Mouse (Mus musculus) frontal cortex, adult (tissue): ENCODE results near the gene Rab3il1.

Experiments
- ATAC-seq: cut with Nextera tagmentation; 2 replicates; pipeline ENCODE4 v1.9.2; 2017; ENCODE audit warnings: mild to moderate bottlenecking, moderate library complexity, mixed read lengths; ENCODE audit not compliant: low TSS enrichment

Rab3il1 gene

DNA sequence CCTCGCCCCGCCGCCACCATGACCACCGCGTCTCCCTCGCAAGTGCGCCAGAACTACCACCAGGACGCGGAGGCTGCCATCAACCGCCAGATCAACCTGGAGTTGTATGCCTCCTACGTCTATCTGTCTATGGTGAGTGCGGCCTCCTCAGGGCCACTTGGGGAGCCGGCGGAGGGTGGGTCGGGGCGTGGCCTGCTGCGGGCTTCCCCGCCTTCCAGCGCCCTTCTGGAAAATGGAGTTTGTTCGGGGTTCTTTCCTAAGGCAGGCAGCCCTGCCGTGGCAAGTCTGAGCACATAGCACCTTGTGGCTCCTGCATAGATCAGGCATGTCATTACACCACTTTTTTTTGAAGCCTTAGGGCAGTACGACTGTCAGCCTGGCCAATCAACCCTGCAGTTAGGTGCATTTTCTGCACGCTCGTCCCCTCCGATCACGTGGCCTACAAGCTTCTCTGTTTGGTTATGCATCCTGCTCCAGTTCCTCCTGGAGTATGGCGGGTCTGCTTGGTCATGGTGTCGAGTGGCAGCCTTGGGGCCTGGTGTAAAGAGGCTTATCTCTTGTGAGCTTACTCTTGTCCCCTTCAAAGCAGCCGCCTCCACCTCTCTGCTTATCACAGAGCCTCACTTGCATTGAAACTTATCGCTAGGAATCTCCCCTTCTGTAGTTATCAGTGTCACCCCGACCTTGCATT is 18.5 kb upstream of the Rab3il1 start:
- ATAC-seq = peak; percentile 48

DNA sequence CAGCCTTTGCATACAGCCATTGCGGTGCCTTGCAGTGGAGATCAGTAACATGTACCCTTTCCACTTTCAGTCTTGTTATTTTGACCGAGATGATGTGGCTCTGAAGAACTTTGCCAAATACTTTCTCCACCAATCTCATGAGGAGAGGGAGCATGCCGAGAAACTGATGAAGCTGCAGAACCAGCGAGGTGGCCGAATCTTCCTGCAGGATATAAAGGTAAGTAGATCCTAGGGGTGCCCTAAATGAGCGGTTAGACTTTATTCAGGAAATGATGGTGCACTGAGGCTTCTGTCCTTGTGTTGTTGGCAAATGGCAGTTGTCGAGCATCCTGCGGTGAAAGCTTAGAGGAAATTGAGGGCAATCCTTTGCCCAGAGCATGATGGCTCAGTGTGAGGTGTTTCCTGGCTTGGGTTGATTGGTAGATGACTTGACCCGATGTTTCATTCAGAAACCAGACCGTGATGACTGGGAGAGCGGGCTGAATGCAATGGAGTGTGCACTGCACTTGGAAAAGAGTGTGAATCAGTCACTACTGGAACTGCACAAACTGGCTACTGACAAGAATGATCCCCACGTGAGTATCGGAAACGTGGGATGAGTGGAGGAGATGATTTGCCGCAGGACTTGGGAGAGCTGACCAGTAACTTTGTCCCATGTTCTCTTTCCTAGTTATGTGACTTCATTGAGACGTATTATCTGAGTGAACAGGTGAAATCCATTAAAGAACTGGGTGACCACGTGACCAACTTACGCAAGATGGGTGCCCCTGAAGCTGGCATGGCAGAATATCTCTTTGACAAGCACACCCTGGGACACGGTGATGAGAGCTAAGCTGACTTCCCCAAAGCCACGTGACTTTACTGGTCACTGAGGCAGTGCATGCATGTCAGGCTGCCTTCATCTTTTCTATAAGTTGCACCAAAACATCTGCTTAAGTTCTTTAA is 17.1 kb upstream of the Rab3il1 start:
- ATAC-seq = no peak

DNA sequence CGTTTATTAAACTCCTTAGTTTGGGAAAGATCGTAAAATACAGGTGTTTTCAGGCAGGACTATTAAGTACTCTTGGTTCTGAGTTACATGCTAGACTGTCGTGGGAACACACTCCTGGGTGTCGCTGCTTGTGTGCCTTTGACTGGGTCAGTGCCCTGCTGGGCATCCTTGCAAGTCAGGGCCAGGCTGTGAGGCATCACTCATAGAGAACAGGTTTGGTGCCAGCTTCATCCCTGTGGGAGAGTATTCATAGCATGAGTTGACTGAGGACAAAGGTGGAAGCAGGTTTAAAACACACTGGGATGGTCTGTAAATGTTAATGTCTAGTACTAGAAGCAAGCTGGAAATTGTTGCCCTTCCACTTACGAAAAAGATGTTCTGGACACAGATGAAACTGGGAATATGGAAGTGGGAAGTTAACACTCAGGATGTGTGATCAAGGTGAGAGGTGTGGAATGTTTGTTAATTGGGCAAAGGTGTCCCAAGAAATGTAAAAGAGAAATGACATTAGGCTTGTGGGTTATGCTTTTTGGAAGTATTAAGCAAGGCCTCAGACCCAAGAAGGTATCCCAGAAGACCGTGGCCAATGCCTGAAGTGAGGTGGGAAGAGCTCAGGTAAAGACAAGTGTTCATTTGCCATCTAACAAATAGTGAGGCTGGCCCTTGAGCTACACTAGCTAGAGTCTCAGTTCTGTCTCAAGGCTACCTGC is 16.1 kb upstream of the Rab3il1 start:
- no peak for ATAC-seq

DNA sequence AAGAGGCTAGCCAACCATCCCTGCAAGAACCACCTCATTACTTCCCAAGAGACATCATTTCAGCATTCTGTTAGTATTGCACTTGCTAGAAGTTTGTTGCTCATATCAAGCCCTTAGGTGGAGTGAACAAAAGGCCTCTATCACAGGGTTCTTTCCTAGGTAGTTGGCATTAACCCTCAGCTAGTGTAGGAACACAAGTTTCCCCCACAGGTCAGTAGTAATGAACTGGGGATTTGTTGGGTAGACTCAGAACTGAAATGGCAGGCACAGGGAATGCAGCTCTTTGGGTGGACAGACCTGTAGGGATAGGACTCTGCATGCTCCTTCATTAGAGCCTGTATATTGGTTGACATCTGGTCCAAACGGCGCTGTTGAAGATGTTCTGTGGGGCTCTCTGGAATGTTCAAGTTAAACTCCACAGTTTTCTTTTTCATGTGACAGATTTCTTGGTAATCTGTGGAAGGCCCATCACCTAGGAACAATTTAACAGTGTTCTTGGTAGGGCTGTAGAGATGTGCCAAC is 15.5 kb upstream of the Rab3il1 start:
- no peak for ATAC-seq

DNA sequence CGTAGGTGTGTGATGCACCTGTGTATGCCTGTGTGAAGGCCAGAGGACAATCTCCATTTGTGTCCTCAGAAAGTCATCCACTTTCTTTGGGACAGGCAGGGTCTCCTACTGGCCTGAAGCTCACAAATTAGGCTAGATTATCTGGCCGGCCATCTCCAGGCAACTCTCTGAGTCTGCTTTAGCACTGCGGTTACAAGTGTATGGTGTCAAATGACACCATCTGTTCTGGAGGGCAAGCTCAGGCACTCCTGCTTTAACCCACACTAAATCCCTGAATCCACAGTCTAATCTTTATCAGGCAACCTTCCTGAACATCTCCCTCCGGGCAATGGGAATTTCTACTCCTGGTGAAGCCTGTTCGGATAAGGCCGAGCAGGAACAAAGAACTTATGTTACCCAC is 14.3 kb upstream of the Rab3il1 start:
- no peak for ATAC-seq

DNA sequence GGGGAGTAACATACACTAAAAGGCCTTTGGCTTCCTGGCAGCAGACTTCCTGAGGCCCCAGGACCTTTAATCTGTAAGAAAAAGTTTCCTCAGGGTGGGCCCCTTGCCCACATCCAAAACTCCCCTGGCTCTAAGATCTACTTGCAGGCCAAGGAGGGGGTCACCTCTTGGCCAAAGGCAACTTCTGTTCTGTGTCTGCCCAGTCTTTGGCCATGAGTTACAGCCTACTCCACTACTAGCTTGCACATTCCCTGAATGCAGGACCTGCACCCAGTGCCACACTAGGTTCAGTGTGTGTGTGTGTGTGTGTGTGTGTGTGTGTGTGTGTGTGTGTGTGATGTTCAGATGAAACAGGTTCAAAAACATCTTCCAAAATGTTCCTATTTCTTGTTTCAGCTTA is 13.9 kb upstream of the Rab3il1 start:
- ATAC-seq = no peak

DNA sequence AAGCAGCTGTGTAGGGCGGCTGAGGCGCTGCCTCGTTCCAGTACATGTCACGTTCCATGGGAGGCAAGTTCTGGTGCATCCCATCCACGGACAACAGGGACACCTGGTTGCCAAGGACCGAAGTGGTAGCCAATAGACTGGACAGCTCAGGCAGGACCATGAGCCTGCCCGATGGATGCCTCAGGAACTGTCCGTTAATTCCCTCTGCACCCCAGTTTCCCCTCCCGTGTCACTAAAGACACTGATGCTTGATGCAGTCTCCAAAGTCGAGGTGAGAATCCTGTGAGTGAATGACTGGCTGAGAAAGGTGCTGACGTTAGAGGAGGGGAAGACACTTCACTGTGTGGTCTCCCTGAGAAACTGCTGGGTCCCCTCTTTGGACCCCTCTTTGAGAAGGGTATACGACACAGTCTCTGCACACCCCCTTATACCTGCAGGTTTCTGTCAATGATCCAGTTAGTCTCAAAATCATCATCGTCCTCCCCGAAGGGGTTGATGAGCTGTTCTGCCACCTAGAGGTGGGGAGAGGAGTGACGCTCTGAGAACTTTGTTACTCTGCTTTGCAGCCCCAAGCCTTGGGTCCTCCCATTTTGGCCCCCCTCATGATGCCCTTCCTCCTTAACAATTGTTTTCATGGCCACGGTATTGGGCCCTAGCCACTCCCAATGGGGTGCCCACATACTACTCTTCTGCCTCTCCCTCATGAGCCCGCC is 12.1 kb upstream of the Rab3il1 start:
- ATAC-seq = peak; percentile 42; the same call in 1 of the 2 replicates

DNA sequence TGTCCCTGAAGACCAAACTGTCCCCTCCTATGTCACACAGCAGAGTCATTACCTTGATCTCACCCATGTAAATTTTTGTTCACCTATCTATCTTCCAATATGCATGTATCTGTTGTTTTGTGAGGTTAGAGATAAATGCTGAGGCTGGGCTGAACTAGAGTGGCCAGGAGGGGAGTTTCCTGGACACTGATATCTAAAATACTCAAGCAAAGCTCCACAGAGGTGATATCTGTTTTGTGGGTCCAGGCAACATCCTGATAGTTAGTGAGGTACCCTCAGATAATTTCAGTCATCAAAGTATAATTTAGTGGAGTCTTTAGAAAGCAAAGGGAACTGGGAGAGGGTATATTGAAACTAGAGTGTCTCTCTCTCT is 11.6 kb upstream of the Rab3il1 start:
- ATAC-seq = no peak

DNA sequence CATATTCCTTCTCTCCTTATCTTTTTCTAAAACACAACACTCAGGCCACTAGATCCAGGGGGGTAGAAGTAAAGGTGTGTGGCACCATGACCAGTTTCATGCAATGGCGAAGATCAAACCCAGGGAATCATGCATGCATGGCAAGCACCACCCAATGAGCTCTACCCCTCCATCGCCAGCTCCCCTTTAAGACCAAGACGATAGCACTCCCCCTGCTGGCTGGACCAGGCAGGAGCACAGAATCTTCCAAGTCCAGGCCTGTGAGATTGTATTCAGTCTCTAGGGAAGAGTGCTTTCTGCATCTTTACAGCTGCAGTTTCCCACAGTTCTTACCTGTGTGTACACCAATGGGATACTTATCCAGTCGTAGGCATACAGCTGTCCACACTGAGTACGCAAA is 10.2 kb upstream of the Rab3il1 start:
- peak; percentile 74 for ATAC-seq

DNA sequence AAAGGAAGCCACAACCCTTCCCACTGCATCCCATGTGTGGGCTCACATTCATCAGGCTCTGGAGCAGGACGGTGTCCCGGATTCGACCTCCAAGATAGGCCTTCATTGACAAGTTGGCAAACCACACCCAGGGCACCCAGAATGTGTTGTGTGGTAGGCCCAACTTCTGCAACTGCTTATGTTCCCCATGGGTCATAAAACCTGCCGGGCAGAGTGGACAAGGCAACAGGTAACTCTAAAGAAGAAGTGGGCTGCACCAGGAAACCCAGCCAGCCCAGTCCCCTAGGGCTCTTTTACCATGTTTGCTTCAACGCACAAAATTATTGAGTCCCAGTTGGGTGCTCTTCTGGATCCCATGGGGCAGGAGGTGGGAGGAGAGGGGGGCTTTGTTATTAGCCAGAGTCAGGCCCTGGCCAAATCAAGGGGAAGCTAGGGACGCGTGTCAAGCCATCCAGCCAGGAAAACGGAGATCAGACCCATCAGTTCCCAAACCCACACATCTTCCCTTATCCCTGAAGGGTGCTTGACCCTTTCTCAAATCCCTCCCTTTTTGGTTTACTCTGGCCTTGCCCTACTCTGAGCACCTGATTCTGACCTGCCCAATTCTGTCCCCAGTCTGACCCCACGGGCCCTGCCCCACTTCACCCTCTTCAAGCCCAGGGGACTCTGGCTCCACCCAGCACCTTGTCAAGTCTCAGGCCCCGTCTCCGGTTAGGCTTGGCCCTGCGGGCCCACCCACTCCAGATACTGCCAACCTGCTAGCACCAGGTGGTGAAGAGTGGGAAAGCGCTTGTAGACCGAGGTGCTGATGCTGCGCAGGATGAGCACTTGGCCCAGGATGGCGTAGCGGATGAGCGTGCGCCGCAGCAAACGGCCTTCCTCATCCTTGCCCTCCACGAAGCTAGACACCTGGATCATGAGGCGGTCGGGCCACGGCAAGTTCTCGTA is 9.2 kb upstream of the Rab3il1 start:
- peak; percentile 18 for ATAC-seq

DNA sequence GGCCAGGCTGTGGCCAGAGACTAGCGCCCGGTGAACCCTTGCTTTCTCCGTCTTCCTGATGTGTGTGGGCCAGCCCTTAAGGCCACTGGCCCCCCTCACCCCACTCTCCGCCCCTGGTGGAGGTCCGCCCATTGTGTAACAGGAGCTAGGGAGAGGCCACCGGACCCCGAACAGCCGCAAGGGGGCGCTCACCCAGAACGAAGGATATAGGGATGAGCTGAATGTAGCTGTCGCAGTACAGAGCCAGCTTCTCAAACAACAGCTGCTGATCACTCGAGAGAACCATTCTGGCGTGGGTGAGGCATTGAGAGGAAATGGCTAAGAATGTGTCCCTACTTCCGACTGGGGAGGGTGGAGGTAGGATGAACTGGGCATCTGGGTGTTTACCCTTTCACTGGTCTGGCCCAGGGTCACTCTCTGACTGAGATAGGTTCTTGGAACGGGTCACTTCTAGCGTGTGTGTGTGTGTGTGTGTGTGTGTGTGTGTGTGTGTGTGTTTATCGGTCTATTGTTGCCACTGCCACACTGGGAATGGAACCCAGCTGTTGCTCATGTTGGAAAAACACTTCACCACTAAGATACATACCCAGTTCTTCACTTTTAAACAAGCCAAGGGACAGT is 8.3 kb upstream of the Rab3il1 start:
- ATAC-seq = peak; percentile 69

DNA sequence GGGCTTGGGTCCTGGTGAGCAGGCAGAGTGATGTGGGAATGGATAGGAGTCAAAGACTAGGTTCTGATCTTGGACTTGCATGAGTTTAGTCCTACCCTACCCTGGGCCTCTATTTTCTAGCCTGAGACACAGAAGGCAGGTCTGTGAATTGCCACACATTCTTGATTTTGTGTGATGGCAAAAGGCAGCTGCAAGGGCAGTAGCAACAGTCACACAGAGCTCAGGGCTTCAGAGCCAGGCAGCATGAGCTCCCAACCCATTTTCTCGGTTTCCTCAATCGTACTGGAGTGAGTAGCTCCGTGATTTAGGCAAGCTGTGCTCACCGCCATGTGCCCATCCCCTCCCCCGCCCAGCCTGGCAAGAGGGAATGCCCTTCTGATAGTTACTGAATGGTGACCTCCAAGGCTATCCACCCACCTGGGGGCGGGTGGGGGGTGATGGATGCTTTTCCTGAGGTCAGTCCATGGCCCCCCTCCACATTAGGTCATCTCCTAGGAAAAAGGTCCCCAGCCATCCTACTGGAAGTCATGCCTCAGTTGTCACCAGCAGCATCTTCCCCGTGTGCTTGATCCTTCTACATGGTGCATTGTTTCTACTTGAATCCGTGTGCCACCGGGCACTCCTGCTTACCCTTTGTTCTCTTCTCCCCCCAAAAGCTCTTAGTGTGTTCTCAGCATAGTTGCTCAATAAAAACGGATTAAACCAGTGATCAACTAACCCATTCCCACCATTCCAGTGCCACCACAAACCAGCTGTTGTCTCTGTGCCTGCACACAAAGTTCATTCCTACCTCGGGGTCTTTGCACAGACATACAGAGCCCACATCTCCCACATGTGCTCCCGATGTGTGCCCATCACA is 4.0 kb upstream of the Rab3il1 start:
- no peak for ATAC-seq

DNA sequence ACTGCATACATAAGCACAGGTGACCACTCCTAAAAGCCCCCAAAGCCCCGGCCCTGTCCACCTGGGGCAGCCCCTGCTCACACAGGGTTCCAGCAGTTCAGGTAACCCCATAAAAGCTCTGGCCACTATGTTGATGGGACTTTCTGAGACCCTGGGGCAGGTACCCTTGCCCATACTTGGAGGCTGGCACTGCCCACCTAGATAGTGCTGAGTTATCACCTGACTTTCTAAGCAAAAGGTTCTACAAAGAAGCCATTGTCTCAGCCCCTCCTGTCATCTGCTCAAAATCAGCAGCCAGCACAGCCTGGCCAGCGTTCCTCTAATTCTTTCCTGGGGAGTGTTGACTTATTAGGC is 3.4 kb upstream of the Rab3il1 start:
- no peak for ATAC-seq

DNA sequence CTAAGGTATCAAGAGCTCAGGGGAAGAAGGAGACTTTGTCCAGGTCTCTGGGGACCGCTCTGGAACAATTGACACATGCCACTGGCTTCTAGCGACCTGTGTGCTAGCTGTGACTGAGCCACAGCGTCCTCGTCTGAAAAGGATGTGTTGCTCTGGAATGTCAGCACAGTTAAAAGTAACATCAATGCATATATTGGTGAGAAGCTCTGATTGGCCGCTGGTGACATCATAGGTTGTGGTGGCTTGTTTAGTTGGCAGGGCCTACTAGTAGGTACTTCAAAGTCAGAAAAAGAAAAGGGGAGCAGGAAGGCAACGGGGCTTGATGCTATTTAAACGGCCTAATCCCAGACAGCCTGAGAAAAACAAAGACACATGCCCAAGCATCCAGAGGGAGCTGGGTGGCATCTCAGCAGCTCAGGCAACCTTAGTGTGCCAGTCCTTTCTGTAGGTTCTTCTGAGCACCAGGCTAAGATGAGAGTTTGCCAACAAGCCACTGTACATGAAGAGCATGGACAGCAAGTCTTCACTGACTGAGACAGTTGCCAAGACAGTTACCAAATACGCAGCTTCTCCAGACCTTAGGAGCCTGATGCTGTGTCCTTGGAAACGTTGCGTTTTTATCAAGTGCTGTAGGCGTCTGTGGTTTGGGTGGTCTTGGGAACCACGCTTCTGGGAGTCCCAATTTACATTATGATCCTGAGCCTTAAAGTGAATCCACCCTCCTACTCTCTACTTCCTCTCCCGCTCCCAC is 2.6 kb upstream of the Rab3il1 start:
- peak; percentile 72 for ATAC-seq

DNA sequence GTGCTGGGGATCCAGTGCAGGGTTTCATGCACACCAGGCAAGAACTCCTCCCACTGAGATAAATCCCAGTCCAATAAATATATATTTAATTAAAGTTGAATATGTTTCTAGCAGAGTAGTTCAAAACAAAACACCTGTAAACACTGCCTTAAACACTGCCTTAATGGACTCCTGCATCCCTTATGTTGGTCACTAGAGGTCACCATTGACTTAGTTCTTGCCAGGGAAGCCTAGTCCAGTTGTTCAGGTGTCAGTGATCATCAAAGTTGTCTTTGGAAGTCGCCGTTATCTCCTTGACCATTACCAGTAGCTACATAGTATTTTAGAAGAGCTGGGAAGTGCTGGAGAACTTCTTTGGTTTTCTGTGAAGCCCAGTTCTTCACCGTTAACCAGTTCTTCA is 1.1 kb upstream of the Rab3il1 start:
- ATAC-seq = no peak

DNA sequence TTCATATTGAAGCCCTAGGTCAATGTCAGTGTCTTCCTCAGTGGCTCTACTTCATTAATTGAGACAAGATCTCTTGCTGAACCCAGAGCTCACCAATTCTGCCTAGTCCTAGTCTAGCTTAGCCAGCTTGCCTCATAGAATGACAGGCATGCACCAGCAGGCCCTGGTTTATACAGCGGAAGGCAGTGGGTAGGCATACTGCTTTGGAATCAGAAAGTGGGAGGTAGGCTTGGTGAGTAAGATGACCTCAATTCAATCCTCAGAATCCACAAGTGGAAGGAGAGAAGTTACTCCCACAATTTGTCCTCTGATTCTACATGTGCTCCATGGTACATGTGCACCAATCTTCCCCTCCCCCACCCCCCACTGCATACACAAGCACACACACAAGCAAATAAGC is 2.2 kb downstream of the Rab3il1 start:
- peak; percentile 84 for ATAC-seq

DNA sequence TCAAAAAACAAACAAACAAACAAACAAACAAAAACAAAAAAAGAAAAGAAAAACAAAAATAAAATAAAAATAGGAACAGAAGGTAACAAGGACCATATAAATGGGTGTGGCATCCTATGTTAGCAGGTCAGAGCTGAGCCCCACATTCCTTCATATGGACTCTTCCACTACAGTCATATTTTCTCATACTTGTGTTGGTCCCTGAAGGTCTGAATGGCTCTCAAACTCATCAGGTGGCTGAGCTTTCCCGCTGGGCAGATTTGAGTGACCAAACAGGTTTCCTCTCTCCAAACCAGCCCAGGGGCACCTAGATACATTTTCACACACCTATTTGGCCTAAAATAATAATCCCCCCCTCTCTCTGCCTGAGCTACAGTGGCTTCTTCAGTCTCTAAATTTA is 9.9 kb downstream of the Rab3il1 start:
- ATAC-seq = no peak

DNA sequence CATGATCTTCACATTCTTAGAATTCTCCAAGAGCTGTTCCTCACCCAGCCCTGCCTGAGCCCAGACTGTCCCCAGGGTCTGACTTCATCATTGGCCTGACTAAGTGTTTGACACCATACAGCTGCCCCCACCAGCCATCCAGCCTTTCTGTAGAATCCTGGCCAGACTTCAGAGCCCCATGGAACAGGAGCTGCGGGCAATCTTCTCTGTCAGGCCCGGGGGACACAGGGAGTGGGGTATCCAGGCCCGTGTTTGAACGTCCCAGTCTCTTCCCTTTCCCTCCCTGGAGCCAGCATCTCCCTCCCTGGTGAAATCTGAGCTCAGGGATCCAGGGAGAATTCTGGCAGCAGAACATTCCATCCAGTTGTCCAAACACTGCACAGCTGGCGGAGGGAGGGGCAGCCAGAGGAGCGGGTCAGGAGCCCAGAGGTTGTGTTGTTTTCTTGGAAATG is 11.4 kb downstream of the Rab3il1 start:
- no peak for ATAC-seq
